Mouse (Mus musculus) neural tube, embryonic 13.5 days (tissue): Measurements from ENCODE around the gene Crygn. TPM values are rescaled to one million over a fixed set of nuclear protein-coding genes. Genes with fewer than 3 reads are reported as not detected.
"Not testable (repeated sequence)": the region's sequence is repeated elsewhere in the genome, so short reads cannot be mapped to it uniquely, and the experiment has no call there.

Experiments
- ATAC-seq: fragments of 200-750 bp; cut with Nextera tagmentation; 2 replicates; pipeline ENCODE4 v1.8.0; 2017; ENCODE audit warnings: low read depth, mild to moderate bottlenecking, moderate TSS enrichment, moderate library complexity
- H3K27ac ChIP-seq: fragments of 300-500 bp; sonication (generic); replicated peaks from 2 replicates; pipeline ENCODE4 v1.5.1; 2015; ENCODE audit warnings: moderate library complexity, mild to moderate bottlenecking, inconsistent platforms
- H3K27me3 ChIP-seq: fragments of 300-500 bp; sonication (generic); 2 replicates; pipeline ENCODE4 v1.6.1; 2015; ENCODE audit warnings: mild to moderate bottlenecking, inconsistent platforms
- H3K36me3 ChIP-seq: fragments of 300-500 bp; sonication (generic); 2 replicates; pipeline ENCODE4 v1.6.1; 2015; ENCODE audit warnings: mild to moderate bottlenecking, inconsistent platforms
- H3K4me1 ChIP-seq: fragments of 300-500 bp; sonication (generic); replicated peaks from 2 replicates; pipeline ENCODE4 v1.6.1; 2015; ENCODE audit warnings: inconsistent platforms
- H3K4me2 ChIP-seq: fragments of 300-500 bp; sonication (generic); 2 replicates; pipeline ENCODE4 v1.6.1; 2015; ENCODE audit warnings: inconsistent platforms, mild to moderate bottlenecking, moderate library complexity
- H3K4me3 ChIP-seq: fragments of 300-500 bp; sonication (generic); 2 replicates; pipeline ENCODE4 v1.5.1; 2015; ENCODE audit warnings: mild to moderate bottlenecking, inconsistent platforms
- H3K9ac ChIP-seq: fragments of 300-500 bp; sonication (generic); 2 replicates; pipeline ENCODE4 v1.6.1; 2015; ENCODE audit warnings: moderate library complexity, mild to moderate bottlenecking, inconsistent platforms
- H3K9me3 ChIP-seq: fragments of 300-500 bp; sonication (generic); 2 replicates; pipeline ENCODE4 v1.6.1; 2016; ENCODE audit warnings: inconsistent platforms
- WGBS: fragments of 180-500 bp; shearing (Covaris S2); methylation state at CpG from one replicate; pipeline ENCODE4 v1.1.7; 2015; 5-methylcytosine and 5-hydroxymethylcytosine counted together
- polyA plus RNA-seq: library from polyadenylated mRNA; unstranded; fragments of >200 nt; fragmentation: Nextera tagmentation; extraction: Ambion mirVana; gene quantifications from 2 replicates; pipeline ENCODE4 v1.2.1, GENCODE M21; 2015

Gene Crygn
- polyA plus RNA-seq, 1 experiment from 2014 or later: 1.5 TPM

DNA sequence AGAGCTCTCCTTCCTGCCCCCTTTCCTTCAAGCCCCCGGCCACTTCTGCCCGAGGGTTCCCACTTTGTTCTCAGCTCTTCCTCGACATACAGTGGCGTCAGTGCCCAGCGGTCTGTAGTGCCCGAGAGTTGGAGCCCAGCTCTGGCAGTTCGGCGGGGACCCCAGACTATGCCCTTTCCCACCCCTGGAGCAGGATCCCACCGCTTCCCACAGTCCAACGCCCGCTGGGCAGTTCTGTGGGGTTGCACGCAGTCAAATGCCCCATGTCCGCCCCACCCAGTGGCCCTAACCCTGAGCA is 21.0 kb upstream of the Crygn start:
- 36% methylated on average over 13 of the region's 13 CpGs for WGBS
- peak overlapping the region; percentile 28; the same call in 1 of the 2 replicates for H3K9ac ChIP-seq
- no peaks in the 10 kb centered on the region for H3K9me3 ChIP-seq
- H3K36me3 ChIP-seq: no peaks in the 10 kb centered on the region
- peaks cover 12% of the 10 kb centered on the region; the same call in 1 of the 2 replicates for H3K27me3 ChIP-seq
- H3K4me3 ChIP-seq: peak overlapping the region; percentile 9; the same call in 1 of the 2 replicates
- peak; percentile 19; the same call in 1 of the 2 replicates for ATAC-seq
- no peak overlapping the region for H3K27ac ChIP-seq
- peak overlapping the region; percentile 41 for H3K4me2 ChIP-seq
- peaks cover 10% of the 10 kb centered on the region for H3K4me1 ChIP-seq

DNA sequence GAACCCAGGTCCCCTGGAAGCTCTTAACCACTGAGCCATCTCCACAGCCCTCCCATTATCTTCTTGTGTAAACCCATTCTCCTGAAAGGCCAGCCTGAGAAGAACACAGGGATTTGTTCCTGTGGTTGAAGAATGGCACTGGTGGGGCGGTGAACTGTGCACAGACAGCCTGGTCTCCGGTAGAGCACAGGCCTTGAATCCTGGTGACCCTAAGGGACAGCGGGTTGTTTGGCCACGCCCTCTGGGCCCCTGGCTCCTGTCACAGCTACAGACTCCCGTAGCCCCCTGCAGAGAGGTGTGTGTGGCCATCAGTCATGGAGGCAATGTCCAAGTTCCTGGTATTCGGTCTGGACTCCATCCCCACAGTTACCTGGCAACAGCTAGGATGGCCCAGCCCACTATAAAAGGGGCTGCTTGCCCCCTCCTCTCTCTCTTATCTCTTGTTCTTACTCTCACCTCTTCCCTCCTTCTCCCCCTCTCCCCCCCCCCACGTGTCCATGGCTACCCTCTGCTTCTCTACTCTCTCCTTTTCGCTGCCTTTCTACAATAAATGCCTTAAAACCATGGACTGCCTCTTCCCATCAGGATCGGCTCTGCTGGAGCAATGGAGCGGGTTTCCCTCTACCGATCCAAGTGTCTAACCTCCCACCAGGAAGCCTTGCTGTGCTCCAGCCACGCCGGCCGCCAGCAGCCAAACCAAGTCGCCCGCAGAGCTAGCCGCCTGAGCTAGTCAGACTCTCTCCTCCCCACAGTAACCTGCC is 20.5 kb upstream of the Crygn start:
- WGBS: 11% methylated on average over 17 of the region's 17 CpGs
- peak; percentile 27; the same call in 1 of the 2 replicates for ATAC-seq
- peaks cover 10% of the 10 kb centered on the region for H3K4me1 ChIP-seq
- no peak overlapping the region for H3K27ac ChIP-seq
- H3K4me2 ChIP-seq: peak overlapping the region; percentile 41
- peaks cover 12% of the 10 kb centered on the region; the same call in 1 of the 2 replicates for H3K27me3 ChIP-seq
- H3K36me3 ChIP-seq: no peaks in the 10 kb centered on the region
- H3K4me3 ChIP-seq: peak overlapping the region; percentile 9; the same call in 1 of the 2 replicates
- no peaks in the 10 kb centered on the region for H3K9me3 ChIP-seq
- H3K9ac ChIP-seq: peak overlapping the region; percentile 28; the same call in 1 of the 2 replicates

DNA sequence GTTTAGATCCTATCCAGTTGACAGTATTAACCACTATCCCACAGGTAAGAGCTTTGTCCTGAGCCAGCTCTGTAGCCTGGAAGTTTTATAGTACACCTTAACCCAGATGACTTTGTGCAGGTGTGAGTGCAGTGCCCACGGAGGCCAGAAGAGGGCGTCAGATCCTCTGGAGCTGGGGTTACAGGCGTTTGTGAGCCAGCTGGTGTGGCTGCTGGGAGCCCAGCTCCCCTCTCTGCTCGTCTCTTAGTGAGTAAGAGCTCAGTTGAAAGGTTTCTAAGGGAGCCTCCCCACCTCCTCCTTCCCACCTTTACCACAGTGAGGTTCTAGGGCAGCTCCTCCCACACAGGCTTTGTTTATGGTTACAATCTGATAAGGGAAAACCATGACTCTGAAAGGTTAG is 18.9 kb upstream of the Crygn start:
- Histone ChIP-seq H3K36me3 (no peaks in the 10 kb centered on the region), H3K4me2 (no peak overlapping the region), H3K9me3 (no peaks in the 10 kb centered on the region), H3K4me1 (peaks cover 10% of the 10 kb centered on the region), H3K27me3 (peaks cover 12% of the 10 kb centered on the region; the same call in 1 of the 2 replicates), H3K9ac (no peak overlapping the region), H3K4me3 (no peak overlapping the region), H3K27ac (no peak overlapping the region)
- 67% methylated on average over 4 of the region's 4 CpGs for WGBS
- ATAC-seq: no peak

DNA sequence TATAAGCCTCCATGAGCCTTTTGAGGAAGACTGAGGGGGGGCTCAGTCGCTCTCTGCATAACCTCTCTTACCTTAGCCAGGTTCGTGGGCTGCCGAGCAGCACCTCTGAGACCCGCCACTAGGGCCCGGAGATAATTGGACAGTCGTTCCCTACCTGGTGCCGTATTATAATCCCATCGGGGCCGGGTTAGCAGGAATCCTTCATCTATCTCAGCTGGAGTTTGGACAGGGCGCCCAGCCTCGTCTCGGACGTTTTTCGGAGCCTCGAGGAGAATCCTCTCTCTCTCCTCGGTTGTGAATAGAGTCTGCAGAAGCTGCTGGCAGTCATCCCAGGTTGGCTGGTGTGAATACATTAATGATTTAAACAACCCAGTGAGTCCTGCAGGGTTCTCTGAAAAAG is 16.7 kb upstream of the Crygn start:
- H3K4me3 ChIP-seq, H3K4me1 ChIP-seq, H3K27me3 ChIP-seq, H3K36me3 ChIP-seq, H3K27ac ChIP-seq, H3K9me3 ChIP-seq, ATAC-seq, H3K4me2 ChIP-seq, H3K9ac ChIP-seq: not testable (repeated sequence)
- 86% methylated on average over 16 of the region's 16 CpGs for WGBS

DNA sequence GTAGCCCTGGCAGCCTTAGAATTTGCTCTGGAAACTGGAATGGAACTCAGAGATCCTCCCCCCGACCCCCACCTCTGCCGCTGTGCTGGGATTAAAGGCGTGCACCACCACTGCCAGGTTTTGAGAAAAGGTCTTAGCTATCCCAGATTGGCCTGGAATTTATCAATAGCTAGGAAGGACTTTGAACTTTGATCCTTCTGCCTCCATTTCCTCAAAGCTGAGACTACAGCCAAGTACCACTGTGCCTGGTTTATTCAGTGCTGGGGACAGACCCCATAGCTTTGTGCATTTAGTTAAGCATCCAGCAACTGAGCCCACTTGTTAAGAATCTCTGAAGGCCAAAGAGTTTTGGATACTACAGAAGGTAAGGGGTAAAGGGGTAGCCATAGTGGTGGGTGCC is 877 bp downstream of the Crygn start:
- Histone ChIP-seq H3K36me3 (no peaks in the 10 kb centered on the region), H3K27me3 (no peaks in the 10 kb centered on the region)
- ATAC-seq: no peak

DNA sequence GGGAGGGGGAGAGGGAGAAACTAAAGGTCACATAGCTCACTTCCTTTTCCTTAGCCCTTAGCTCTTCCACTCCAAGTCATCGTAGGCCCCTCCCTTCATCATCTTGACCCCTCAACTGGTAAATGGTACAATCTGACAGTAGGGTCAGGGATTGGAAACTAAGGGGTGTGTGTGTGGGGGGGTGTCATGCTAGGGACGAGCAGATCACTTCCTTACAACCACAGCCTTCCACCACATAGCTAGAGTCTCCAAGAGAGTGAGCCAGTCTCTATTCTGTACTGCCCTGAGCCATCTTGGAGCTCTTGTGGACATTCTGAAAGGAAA is 5.7 kb downstream of the Crygn start:
- Histone ChIP-seq H3K9me3 (no peaks in the 10 kb centered on the region), H3K27me3 (no peaks in the 10 kb centered on the region), H3K27ac (no peak overlapping the region), H3K9ac (peak overlapping the region; percentile 83; the same call in 1 of the 2 replicates), H3K36me3 (no peaks in the 10 kb centered on the region), H3K4me2 (peak overlapping the region; percentile 87), H3K4me3 (no peak overlapping the region), H3K4me1 (peaks cover 34% of the 10 kb centered on the region)
- ATAC-seq: no peak
- WGBS: 9% methylated on average over 2 of the region's 2 CpGs

More for the DNA sequence above, 877 bp downstream of the Crygn start:
- Histone ChIP-seq H3K9me3 (no peaks in the 10 kb centered on the region), H3K9ac (no peak overlapping the region), H3K4me2 (no peak overlapping the region), H3K4me3 (no peak overlapping the region), H3K27ac (no peak overlapping the region), H3K4me1 (peaks cover 6% of the 10 kb centered on the region)
- WGBS: 75% methylated on average over 3 of the region's 3 CpGs

DNA sequence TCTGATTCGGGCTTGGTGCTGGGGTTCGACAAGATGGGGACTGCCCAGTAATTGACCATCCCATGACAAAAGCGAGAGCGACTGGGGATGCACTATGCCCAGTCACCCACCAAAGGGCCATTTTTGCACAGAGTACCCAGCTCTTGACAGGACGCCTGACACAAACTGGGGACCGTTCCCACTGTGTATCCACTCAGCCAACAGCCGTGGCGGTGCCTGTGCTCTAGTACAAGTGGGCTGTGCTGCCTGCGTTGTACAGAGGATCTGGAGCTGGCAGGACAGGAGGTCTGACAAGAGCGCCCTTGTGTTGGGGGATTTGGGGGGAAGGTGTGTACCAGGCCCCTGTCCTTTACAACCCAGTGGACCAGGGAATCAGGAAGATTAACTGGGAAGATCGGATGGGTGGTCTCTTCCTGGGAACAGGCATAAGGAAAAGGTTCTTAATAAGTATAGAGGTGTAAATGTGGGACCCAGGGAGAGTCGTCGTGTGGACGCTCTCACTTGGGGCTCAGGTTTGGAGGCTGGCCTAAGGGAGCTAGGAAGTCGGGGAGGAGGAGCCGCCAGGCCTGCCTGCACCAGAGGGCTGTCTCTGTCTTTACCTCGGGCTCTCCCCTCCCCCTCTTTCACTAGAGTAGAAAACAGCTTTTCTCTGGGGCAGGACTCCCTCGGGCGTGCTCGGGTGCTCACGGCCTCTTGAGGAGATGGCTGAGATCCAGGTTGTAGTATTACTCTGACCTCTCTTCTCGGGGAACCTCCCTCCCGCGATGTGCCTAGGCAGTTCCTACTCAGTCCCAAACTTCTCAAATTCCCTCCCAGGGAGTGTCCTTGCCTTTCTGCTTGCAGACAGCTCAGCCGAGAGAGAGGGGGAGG is 6.3 kb downstream of the Crygn start:
- peak overlapping the region; percentile 83 for H3K9ac ChIP-seq
- peak; percentile 64 for ATAC-seq
- peaks cover 36% of the 10 kb centered on the region for H3K4me1 ChIP-seq
- peak overlapping the region; percentile 85 for H3K27ac ChIP-seq
- no peaks in the 10 kb centered on the region for H3K9me3 ChIP-seq
- 3% methylated on average over 25 of the region's 25 CpGs for WGBS
- no peaks in the 10 kb centered on the region for H3K36me3 ChIP-seq
- peak overlapping the region; percentile 58 for H3K4me3 ChIP-seq
- peak overlapping the region; percentile 87 for H3K4me2 ChIP-seq
- H3K27me3 ChIP-seq: no peaks in the 10 kb centered on the region

DNA sequence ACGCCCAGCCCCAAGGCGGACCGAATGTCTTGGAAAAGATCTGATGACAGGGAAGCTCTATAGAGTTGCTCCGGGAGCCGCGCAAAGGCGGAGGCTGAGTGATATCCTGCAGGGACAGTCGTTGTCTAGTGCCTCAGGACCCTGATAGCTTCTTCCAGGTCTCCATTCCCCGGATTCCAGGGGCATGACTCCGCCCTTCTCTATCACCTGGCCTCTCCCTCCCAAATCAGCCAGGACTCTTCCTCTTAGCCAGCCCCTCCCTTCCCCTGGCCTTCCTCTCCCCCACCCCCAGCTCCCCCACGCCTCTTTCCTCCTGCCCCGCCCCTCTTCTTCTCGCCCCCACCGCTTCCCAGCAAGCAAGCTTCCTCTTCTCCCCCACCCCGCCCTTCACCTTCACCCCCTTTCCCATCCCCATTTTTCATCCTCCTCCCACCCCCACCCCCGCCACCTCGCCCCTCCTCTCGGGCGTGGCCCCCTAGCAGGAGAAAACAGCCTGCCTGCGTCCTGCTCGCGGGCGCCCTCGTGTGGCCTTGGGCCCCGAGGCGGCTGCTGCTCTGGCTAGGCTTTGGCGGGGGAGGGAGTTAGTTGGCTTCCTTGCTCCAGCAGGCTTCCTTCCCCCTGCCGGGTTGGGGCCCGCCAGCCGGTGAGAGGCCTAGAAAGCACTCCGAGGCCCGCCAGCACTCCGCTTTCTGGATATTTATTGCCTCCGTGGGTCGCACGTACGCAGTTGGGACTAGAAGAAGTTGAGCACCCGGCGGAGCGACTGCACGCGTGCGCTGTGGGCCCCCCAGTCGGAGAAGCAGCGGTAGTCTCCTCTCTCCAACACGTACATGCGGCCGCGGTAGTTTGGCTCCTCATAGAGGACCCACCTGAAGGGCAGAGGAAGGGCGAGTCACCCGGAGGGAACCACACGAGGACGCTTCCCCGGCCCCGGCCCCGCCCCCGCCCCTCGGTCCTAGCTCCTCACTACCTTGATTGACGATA is 7.2 kb downstream of the Crygn start:
- Histone ChIP-seq H3K9ac (peak overlapping the region; percentile 83), H3K4me1 (peaks cover 36% of the 10 kb centered on the region), H3K36me3 (no peaks in the 10 kb centered on the region), H3K9me3 (no peaks in the 10 kb centered on the region), H3K4me2 (peak overlapping the region; percentile 87), H3K4me3 (peak overlapping the region; percentile 58), H3K27me3 (no peaks in the 10 kb centered on the region), H3K27ac (peak overlapping the region; percentile 85)
- ATAC-seq: peak; percentile 86
- 2% methylated on average over 57 of the region's 59 CpGs for WGBS

DNA sequence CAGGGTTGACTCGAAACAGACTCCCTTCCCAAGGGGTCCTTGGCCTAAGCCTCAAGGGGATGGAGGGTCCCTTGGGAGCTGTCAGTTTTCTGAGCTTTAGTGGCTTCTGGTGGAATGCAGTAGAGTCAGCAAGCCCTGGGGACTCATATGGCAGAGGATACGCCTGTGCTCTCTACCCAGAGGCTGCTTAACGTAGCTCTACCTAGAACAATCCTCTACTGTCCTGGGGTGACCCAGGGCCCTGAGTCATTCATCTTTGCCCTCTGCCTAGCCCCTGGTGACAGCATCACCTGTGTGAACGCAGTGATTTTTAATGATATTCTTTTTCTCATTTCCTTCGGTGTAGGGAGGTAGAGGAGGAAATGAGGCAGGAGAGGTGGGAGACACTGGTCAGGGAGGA is 8.1 kb downstream of the Crygn start:
- Histone ChIP-seq H3K27me3 (no peaks in the 10 kb centered on the region), H3K27ac (peak overlapping the region; percentile 85), H3K9me3 (no peaks in the 10 kb centered on the region), H3K4me3 (peak overlapping the region; percentile 58), H3K9ac (peak overlapping the region; percentile 83), H3K4me2 (peak overlapping the region; percentile 87), H3K4me1 (peaks cover 36% of the 10 kb centered on the region), H3K36me3 (no peaks in the 10 kb centered on the region)
- 43% methylated on average over 5 of the region's 5 CpGs for WGBS
- ATAC-seq: peak; percentile 14; the same call in 1 of the 2 replicates

DNA sequence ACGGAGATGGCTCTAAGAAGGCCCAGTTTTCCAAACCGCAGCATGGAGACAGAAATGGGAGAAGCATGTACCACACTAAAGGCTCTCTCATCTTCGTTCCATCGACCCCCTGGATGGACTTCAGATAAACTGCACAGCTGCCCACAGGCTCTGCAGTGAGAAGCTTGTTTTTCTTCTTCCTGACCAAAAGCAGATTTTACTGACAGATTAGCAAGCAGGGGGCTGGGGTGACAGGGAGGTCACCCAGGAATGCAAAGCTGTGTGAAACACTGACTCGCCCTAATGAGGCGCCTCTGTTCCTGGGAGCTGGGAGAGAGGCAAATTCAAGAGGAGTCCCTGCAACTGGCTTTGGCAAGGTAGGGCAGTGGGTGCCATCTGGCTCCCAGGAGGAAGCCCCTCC is 10.3 kb downstream of the Crygn start:
- H3K9me3 ChIP-seq: no peaks in the 10 kb centered on the region
- no peak overlapping the region for H3K4me3 ChIP-seq
- no peak overlapping the region for H3K4me2 ChIP-seq
- H3K36me3 ChIP-seq: no peaks in the 10 kb centered on the region
- 10% methylated on average over 6 of the region's 6 CpGs for WGBS
- no peak for ATAC-seq
- H3K27me3 ChIP-seq: no peaks in the 10 kb centered on the region
- H3K4me1 ChIP-seq: peaks cover 36% of the 10 kb centered on the region
- no peak overlapping the region for H3K9ac ChIP-seq
- H3K27ac ChIP-seq: no peak overlapping the region

DNA sequence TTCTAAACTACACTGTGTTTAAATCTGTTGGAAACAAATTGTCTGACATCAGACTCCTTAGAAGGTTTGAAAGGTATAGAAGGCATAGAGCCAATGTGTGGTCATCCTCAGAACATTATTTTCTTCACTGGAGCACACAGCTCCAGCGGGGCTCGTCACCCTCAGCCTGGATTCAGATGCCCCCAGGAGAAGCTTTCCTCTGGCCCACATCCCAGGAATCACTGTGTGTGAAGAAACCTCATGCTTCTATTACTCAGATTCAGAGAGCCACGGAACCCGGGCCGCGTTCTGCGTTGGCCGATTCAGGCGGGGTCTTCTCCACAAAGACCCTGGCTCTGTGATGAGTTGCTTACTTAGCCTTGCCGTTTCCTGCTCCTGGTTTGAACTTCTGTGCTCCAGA is 13.9 kb downstream of the Crygn start:
- H3K36me3 ChIP-seq: no peaks in the 10 kb centered on the region
- peaks cover 10% of the 10 kb centered on the region for H3K4me1 ChIP-seq
- H3K27me3 ChIP-seq: no peaks in the 10 kb centered on the region
- no peak overlapping the region for H3K27ac ChIP-seq
- no peak overlapping the region for H3K4me3 ChIP-seq
- no peaks in the 10 kb centered on the region for H3K9me3 ChIP-seq
- no peak overlapping the region for H3K9ac ChIP-seq
- H3K4me2 ChIP-seq: no peak overlapping the region
- no peak for ATAC-seq
- 92% methylated on average over 10 of the region's 10 CpGs for WGBS
